Mouse (Mus musculus): Measurements from ENCODE around the gene Dcx.

GRCm38 (mm10) chrX:143932958-143933357, at the start of gene Dcx:
- TF ChIP-seq CTCF (IDR thresholded peaks at IDR 0.05; ENCODE audit: borderline replicate concordance, insufficient read depth, low read depth, low read length) (no peak), POLR2A (IDR thresholded peaks at IDR 0.05; ENCODE audit: borderline replicate concordance, insufficient read depth, low read length) (no peak)

Measured in cerebellum, adult 2 months (tissue).